Mouse (Mus musculus): ENCODE measurements around the gene Gm17949.
"Not testable (repeated sequence)": the region's sequence is repeated elsewhere in the genome, so short reads cannot be mapped to it uniquely, and the experiment has no call there.

The Gm17949 gene

GRCm38 (mm10) chr17:57051679-57052078, 40.4 kb downstream of the Gm17949 start:
- DNase-seq: not testable (repeated sequence)

GRCm38 (mm10) chr17:57056246-57056645, 45.0 kb downstream of the Gm17949 start:
- DNase-seq: no peak

GRCm38 (mm10) chr17:57058891-57059485, 47.7 kb downstream of the Gm17949 start, which contains the start of gene Crb3:
Crb3 (plus strand) TSS chr17:57059105.
- peak; percentile 96 for DNase-seq

- DNase-seq: peak; percentile 98
Measured at GRCm38 (mm10) chr17:57059486-57059977, 48.3 kb downstream of the Gm17949 start, which contains the start of gene Slc25a23. Slc25a23 (minus strand) TSS chr17:57059863.

- peak; percentile 100 for DNase-seq
Measured at GRCm38 (mm10) chr17:57060231-57060801, 49.0 kb downstream of the Gm17949 start.

GRCm38 (mm10) chr17:57061069-57061468, 49.8 kb downstream of the Gm17949 start:
- peak; percentile 91 for DNase-seq

- DNase-seq: peak; percentile 91
Measured at GRCm38 (mm10) chr17:57062011-57062521, 50.8 kb downstream of the Gm17949 start.

- peak; percentile 89 for DNase-seq
Measured at GRCm38 (mm10) chr17:57062548-57062947, 51.3 kb downstream of the Gm17949 start.

GRCm38 (mm10) chr17:57063031-57063430, 51.8 kb downstream of the Gm17949 start:
- DNase-seq: no peak

GRCm38 (mm10) chr17:57066908-57067307, 55.6 kb downstream of the Gm17949 start:
- DNase-seq: no peak

GRCm38 (mm10) chr17:57070272-57070671, 59.0 kb downstream of the Gm17949 start:
- no peak for DNase-seq

- no peak for DNase-seq
Measured at GRCm38 (mm10) chr17:57070699-57071098, 59.4 kb downstream of the Gm17949 start.

Data from heart, adult 11 months (tissue).